Mouse (Mus musculus): ENCODE results near the gene Olfr766-ps1. TPM values are rescaled to one million over a fixed set of nuclear protein-coding genes. Genes with fewer than 3 reads are reported as not detected.
"Not testable (repeated sequence)": the region's sequence is repeated elsewhere in the genome, so short reads cannot be mapped to it uniquely, and the experiment has no call there.

The Olfr766-ps1 gene
- not detected in 2 replicates for polyA plus RNA-seq (2016; fragmentation: Nextera tagmentation; extraction: Ambion mirVana)

DNA sequence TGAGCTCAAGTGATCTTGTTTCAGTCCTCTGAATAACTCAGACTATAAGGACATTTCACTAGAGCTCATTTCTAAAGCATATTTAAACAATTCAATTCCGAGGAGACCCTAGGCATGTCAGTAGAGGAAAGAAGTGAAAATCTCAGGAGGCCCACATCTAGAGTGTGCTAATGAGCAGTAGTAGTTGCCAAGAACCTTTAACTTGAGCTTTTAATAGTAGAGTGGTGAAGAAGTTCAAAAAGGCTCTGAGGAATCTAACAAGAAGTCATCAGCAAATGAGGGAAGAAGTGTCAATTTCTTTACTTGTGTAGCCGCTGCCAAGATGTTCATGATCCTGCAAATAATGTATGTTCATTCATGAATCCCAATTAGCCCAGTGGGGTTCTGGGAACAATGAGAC is at the start of gene Olfr766-ps1:
Gene Olfr766-ps1, minus strand, starts transcription at position 101 of the 400 bp plus-strand sequence.
- no peaks in the 10 kb centered on the region for H3K9me3 ChIP-seq
- H3K27me3 ChIP-seq, result no peaks in the 10 kb centered on the region
- no peaks in the 10 kb centered on the region for H3K4me1 ChIP-seq
- 87% methylated on average over 2 of the region's 2 CpGs for WGBS
- no peak within 1 kb of the TSS for H3K4me2 ChIP-seq (replicated peaks)
- H3K27ac ChIP-seq (replicated peaks), result no peak within 1 kb of the TSS
- H3K36me3 ChIP-seq, result no peaks in the 10 kb centered on the region
- no peak for ATAC-seq (ENCODE audit: low FRiP score, low read depth)
- no peak within 1 kb of the TSS for H3K9ac ChIP-seq (replicated peaks)
- H3K4me3 ChIP-seq, result no peak within 1 kb of the TSS

DNA sequence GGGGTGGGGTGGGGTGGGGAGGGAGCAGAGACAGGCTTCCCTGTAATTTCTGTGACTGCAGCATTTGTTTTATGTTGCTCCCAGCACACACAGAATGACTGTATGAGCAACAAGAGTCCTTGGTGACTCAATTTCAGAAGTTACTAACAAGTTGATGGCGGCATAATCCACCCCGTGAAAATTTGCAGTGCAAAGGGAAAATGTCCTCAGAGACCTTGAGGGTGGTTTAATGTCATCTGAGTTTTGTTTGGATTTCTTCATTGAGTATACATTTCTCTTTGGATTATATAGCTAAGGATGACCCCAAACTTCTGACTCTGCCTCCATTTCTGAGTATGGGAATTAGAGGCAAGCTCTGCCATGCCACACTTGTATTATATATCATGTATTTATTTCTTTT is 49.0 kb upstream of the Olfr766-ps1 start, which contains the start of gene Olfr769:
Gene Olfr769, minus strand, starts transcription at position 101 of the 400 bp plus-strand sequence.
- Histone ChIP-seq H3K9me3 (no peaks in the 10 kb centered on the region), H3K27ac (replicated peaks) (no peak within 1 kb of the TSS), H3K9ac (replicated peaks) (no peak within 1 kb of the TSS), H3K4me3 (no peak within 1 kb of the TSS), H3K27me3 (no peaks in the 10 kb centered on the region), H3K4me1 (no peaks in the 10 kb centered on the region), H3K36me3 (no peaks in the 10 kb centered on the region), H3K4me2 (replicated peaks) (no peak within 1 kb of the TSS)
- 95% methylated on average over 2 of the region's 2 CpGs for WGBS
- ATAC-seq (ENCODE audit: low FRiP score, low read depth), result no peak

DNA sequence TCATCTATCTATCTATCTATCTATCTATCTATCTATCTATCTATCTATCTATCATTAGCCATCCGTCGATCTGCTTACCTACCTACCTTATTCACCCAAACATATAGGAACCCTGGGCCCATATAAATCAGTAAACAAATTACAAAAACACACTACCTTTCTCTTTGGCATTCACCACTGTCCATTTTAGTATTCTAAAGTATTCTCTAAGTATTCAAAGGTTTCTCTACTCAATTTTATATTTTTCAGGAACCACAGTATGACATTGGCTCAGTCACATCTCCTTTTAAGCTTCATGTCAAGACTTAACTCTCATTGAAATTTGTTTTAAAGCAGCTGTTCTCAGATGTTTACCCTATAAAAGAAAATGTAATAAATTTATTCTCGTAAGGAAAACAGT is 46.4 kb upstream of the Olfr766-ps1 start:
- Histone ChIP-seq H3K4me1 (no peaks in the 10 kb centered on the region), H3K4me2 (replicated peaks) (no peak overlapping the region), H3K27ac (replicated peaks) (no peak overlapping the region), H3K9me3 (no peaks in the 10 kb centered on the region), H3K36me3 (no peaks in the 10 kb centered on the region), H3K4me3 (no peak overlapping the region), H3K9ac (replicated peaks) (no peak overlapping the region), H3K27me3 (no peaks in the 10 kb centered on the region)
- 95% methylated on average over 3 of the region's 3 CpGs for WGBS
- ATAC-seq (ENCODE audit: low FRiP score, low read depth), result no peak

DNA sequence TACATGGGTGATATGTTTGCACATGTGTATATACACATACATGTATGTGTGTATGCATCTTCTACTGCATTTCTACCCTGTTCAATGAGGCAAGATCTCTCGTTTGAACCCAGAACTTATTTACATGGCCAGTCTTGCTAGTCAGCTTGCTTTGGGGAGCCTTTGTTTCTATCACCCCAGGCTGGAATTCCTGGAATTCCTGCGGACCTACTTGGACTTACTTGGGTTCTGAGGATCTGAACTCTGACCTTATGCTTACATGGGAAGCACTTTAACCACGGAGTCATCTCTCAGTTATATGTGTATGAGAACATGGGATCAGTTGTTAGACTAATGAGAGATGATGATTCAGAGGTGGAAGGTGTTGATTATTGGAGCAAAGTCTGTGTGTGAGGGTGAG is 32.5 kb upstream of the Olfr766-ps1 start:
- Histone ChIP-seq H3K4me3 (no peak overlapping the region), H3K9me3 (no peaks in the 10 kb centered on the region), H3K27me3 (no peaks in the 10 kb centered on the region), H3K4me2 (replicated peaks) (no peak overlapping the region), H3K9ac (replicated peaks) (no peak overlapping the region), H3K27ac (replicated peaks) (no peak overlapping the region), H3K4me1 (no peaks in the 10 kb centered on the region), H3K36me3 (no peaks in the 10 kb centered on the region)
- no peak for ATAC-seq (ENCODE audit: low FRiP score, low read depth)
- 45% methylated on average over 3 of the region's 3 CpGs for WGBS

DNA sequence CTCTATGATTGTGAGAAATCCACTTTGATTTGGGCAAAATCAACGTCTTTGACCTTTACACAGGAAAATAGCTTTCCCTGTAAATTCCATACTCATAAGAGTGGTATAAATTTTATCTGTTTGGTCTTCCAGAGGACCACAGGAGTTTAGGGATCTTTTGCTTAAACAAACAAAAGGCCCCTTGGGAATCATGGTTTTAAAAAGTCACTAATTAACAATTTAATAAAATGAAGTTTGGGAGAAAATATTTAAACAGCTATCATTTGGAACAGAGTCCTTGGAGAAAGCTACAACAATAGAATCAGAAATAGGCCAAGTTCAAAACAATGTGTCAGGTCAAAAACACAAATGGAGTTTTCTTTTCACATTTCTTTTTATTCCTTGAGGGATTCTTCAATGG is 30.5 kb upstream of the Olfr766-ps1 start, which contains the start of gene Olfr768:
Gene Olfr768, minus strand, starts transcription at position 101 of the 400 bp plus-strand sequence.
- no peaks in the 10 kb centered on the region for H3K27me3 ChIP-seq
- H3K9me3 ChIP-seq, result no peaks in the 10 kb centered on the region
- no peak within 1 kb of the TSS for H3K4me3 ChIP-seq
- 79% methylated on average over 1 of the region's 1 CpGs for WGBS
- no peak within 1 kb of the TSS for H3K4me2 ChIP-seq (replicated peaks)
- H3K27ac ChIP-seq (replicated peaks), result no peak within 1 kb of the TSS
- no peak within 1 kb of the TSS for H3K9ac ChIP-seq (replicated peaks)
- H3K4me1 ChIP-seq, result no peaks in the 10 kb centered on the region
- no peaks in the 10 kb centered on the region for H3K36me3 ChIP-seq
- no peak for ATAC-seq (ENCODE audit: low FRiP score, low read depth)

DNA sequence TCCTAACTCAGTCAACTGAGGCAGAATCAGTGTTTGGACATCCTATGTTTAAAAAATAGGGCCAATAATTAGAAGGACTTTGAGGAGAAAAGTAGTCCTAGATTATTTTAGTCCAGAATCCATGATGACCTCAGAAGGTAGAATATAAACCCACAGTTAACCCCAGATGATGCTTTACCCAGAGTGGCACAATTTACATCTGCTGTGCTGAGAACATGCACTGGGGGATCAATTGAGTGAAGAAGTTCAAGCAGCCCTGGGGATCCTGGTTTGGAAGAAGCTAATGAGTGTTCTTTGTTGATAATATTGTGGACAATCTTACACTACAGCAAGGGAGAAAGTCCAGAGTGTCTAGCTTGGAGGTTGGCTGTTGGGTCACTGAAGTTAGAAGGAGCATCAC is 14.0 kb upstream of the Olfr766-ps1 start, which contains the start of gene Olfr767:
Gene Olfr767, minus strand, starts transcription at position 101 of the 400 bp plus-strand sequence.
- not testable (repeated sequence) for ATAC-seq (ENCODE audit: low FRiP score, low read depth); H3K9me3 ChIP-seq; H3K4me2 ChIP-seq (replicated peaks); H3K36me3 ChIP-seq; H3K4me1 ChIP-seq; H3K4me3 ChIP-seq; H3K27me3 ChIP-seq; H3K9ac ChIP-seq (replicated peaks); H3K27ac ChIP-seq (replicated peaks)

DNA sequence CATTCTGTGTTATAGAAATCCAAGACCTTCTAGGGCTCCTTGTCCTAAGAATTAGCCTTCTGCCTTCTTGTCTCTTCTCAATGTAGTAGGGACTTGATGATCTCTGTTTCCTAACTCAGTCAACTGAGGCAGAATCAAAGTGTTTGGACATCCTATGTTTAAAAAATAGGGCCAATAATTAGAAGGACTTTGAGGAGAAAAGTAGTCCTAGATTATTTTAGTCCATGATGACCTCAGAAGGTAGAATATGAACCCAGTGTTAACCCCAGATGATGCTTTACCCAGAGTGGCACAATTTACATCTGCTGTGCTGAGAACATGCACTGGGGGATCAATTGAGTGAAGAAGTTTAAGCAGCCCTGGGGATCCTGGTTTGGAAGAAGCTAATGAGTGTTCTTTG is 18.9 kb downstream of the Olfr766-ps1 start, which contains the start of gene Olfr765:
Gene Olfr765, minus strand, starts transcription at position 101 of the 400 bp plus-strand sequence.
- not testable (repeated sequence) for H3K4me3 ChIP-seq; H3K36me3 ChIP-seq; H3K27me3 ChIP-seq; H3K4me1 ChIP-seq; H3K9me3 ChIP-seq; H3K9ac ChIP-seq (replicated peaks); H3K27ac ChIP-seq (replicated peaks); H3K4me2 ChIP-seq (replicated peaks); ATAC-seq (ENCODE audit: low FRiP score, low read depth)

DNA sequence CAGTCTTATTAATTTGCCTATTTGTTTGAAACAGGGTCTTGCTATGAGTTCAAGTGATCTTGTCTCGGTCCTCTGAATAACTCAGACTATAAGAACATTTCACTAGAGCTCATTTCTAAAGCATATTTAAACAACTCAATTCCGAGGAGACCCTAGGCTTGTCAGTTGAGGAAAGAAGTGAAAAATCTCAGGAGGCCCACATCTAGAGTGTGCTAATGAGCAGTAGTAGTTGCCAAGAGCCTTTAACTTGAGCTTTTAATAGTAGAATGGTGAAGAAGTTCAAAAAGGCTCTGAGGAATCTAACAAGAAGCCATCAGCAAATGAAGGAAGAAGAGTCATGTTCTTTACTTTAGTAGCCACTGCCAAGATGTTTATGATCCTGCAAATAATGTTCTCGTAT is 29.0 kb downstream of the Olfr766-ps1 start, which contains the start of gene Olfr764-ps1:
Gene Olfr764-ps1, minus strand, starts transcription at position 101 of the 400 bp plus-strand sequence.
- 85% methylated on average over 3 of the region's 3 CpGs for WGBS
- no peaks in the 10 kb centered on the region for H3K9me3 ChIP-seq
- H3K27ac ChIP-seq (replicated peaks), result no peak within 1 kb of the TSS
- no peak within 1 kb of the TSS for H3K4me3 ChIP-seq
- H3K27me3 ChIP-seq, result no peaks in the 10 kb centered on the region
- H3K4me1 ChIP-seq, result no peaks in the 10 kb centered on the region
- no peak within 1 kb of the TSS for H3K9ac ChIP-seq (replicated peaks)
- ATAC-seq (ENCODE audit: low FRiP score, low read depth), result no peak
- H3K36me3 ChIP-seq, result no peaks in the 10 kb centered on the region
- H3K4me2 ChIP-seq (replicated peaks), result no peak within 1 kb of the TSS

DNA sequence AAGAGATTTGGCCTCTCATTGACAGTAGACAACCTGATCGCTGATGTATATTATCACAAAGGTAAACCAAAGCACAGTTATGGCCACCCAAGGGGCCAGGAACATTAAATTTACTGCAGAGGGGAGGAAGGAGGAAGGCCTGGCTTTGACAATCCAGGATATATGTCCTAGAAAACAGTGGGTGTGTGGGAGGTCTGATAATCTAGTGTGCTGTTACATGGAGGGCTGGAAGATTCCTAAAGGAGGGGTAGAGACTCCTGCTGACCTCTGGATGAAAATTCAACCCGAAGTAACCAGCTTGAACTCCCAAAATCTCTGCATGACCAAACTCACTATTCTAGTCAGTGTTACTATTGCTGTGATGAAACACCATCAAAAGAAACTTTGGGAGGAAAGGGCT is 40.4 kb downstream of the Olfr766-ps1 start:
- H3K27ac ChIP-seq (replicated peaks), result no peak overlapping the region
- WGBS, result 83% methylated on average over 2 of the region's 2 CpGs
- no peak overlapping the region for H3K4me3 ChIP-seq
- H3K9ac ChIP-seq (replicated peaks), result no peak overlapping the region
- no peaks in the 10 kb centered on the region for H3K9me3 ChIP-seq
- H3K4me2 ChIP-seq (replicated peaks), result no peak overlapping the region
- no peak for ATAC-seq (ENCODE audit: low FRiP score, low read depth)
- no peaks in the 10 kb centered on the region for H3K36me3 ChIP-seq
- H3K27me3 ChIP-seq, result no peaks in the 10 kb centered on the region
- H3K4me1 ChIP-seq, result no peaks in the 10 kb centered on the region

DNA sequence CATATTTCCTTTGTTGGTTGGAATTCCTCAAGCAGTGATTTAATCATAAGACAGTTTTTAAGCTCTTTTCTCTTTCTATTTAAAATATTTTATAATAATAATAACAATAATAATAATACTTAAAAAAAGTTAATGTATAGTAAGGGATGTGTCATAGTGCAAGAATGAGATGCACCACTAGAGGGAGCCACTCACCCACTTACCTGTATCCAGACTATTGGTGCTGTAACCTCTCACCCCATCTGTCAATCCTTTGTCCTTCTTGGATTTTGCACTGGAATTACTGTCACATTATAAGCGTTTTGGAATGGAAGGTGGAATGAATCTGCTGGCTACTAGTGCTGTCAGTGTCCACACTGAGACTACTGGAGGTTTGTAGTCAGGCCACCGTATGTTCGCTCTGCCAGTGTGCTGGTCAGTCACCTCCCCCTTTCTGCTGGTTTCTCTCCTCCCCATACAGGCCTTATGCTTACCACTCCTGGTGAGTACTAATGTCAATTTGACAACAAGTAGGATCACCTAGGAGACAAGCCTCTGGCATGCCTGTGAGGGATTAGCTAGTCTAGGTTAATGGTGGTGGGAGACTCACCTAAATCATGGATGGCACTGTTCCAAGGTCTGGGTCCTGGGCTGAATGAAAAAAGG is 42.6 kb downstream of the Olfr766-ps1 start:
- Histone ChIP-seq H3K4me2 (replicated peaks) (no peak overlapping the region), H3K27me3 (no peaks in the 10 kb centered on the region), H3K4me1 (no peaks in the 10 kb centered on the region), H3K9me3 (no peaks in the 10 kb centered on the region), H3K36me3 (no peaks in the 10 kb centered on the region), H3K27ac (replicated peaks) (no peak overlapping the region), H3K9ac (replicated peaks) (no peak overlapping the region), H3K4me3 (no peak overlapping the region)
- ATAC-seq (ENCODE audit: low FRiP score, low read depth), result peak; percentile 86
- 52% methylated on average over 3 of the region's 3 CpGs for WGBS

DNA sequence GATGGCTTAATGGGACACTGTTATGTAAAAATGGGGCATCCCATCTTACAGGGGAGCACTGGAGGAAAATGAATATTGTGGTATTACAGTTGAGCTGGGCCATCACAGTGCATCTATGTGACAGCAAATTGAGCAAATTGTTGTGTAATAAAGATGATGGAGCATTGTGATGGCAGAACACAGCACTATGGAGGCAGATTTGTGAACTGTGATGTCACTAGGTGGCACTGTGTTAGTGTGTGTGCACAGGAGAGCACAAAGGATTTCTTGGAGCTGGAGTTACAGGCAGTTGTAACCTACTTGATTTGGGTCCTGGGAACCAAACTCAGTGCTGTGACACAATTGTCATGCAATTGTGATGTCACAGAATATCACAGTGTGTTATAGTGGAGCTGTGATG is 45.5 kb downstream of the Olfr766-ps1 start:
- Histone ChIP-seq H3K27ac (replicated peaks) (no peak overlapping the region), H3K4me3 (no peak overlapping the region), H3K4me2 (replicated peaks) (no peak overlapping the region), H3K4me1 (no peaks in the 10 kb centered on the region), H3K9me3 (no peaks in the 10 kb centered on the region), H3K36me3 (no peaks in the 10 kb centered on the region), H3K27me3 (no peaks in the 10 kb centered on the region), H3K9ac (replicated peaks) (no peak overlapping the region)
- ATAC-seq (ENCODE audit: low FRiP score, low read depth), result 0 out of 2 replicates have a peak, but pooled peaks have one; percentile 21

DNA sequence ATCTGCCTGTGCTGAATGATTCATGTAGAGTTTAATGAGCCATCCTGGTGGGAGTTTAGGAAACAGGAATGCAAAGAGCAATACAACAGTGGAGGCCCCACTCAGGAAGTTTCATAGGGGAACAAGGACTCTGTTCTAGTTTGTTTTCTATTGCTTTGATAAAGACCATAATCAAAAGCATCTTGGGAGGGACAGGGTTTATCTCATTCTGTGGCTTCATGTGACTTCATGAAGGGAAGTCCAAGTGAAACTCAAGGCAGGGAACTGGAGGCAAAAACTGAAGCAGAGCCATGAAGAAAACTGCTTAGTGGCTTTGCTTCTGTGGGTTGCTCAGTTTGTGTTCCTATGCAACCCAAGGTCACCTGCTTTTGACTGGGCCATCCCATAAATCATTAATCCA is 54.3 kb downstream of the Olfr766-ps1 start:
- no peaks in the 10 kb centered on the region for H3K27me3 ChIP-seq
- H3K9me3 ChIP-seq, result no peaks in the 10 kb centered on the region
- H3K36me3 ChIP-seq, result no peaks in the 10 kb centered on the region
- no peak overlapping the region for H3K4me3 ChIP-seq
- no peak for ATAC-seq (ENCODE audit: low FRiP score, low read depth)
- no peaks in the 10 kb centered on the region for H3K4me1 ChIP-seq
- no peak overlapping the region for H3K9ac ChIP-seq (replicated peaks)
- no peak overlapping the region for H3K27ac ChIP-seq (replicated peaks)
- no peak overlapping the region for H3K4me2 ChIP-seq (replicated peaks)
